Mouse (Mus musculus) gastrocnemius, postnatal 14 days (tissue): Measurements from ENCODE around the gene L3mbtl1. TPM values are rescaled to one million over a fixed set of nuclear protein-coding genes. Genes with fewer than 3 reads are reported as not detected.

ENCODE experiments used
- DNase-seq: peaks from one replicate; pipeline ENCODE4 v3.0.0; 2021; ENCODE audit warnings: mixed read lengths
- intact Hi-C: fragments of 180-260 bp; cut with DNase I; formaldehyde crosslinking; loops from one replicate; pipeline ENCODE4 v1.15.1; 2025; ENCODE audit warnings: low total_unique reads
- total RNA-seq, 2 experiments: library from RNA; stranded (reverse); gene quantifications; 2 replicates each; pipeline ENCODE4 v1.2.3; 2021

The L3mbtl1 gene
- total RNA-seq, 2 experiments from 2014 or later, result not detected

GRCm38 (mm10) chr2:162934421-162934820 lies 8.9 kb upstream of the L3mbtl1 start:
- no peak for DNase-seq
- intact Hi-C loops, result no loop called here

- no peak for DNase-seq
- intact Hi-C loops, result no loop called here
Measured at GRCm38 (mm10) chr2:162935700-162936099, 7.6 kb upstream of the L3mbtl1 start.

GRCm38 (mm10) chr2:162939562-162939961 lies 3.7 kb upstream of the L3mbtl1 start:
- DNase-seq, result no peak
- intact Hi-C loops, result no loop called here

- no peak for DNase-seq
- intact Hi-C loops, result no loop called here
Measured at GRCm38 (mm10) chr2:162943931-162944330, 659 bp downstream of the L3mbtl1 start.

- intact Hi-C loops, result no loop called here
- DNase-seq, result no peak
Measured at GRCm38 (mm10) chr2:162946964-162947363, 3.7 kb downstream of the L3mbtl1 start.

GRCm38 (mm10) chr2:162947736-162948135 lies 4.5 kb downstream of the L3mbtl1 start:
- intact Hi-C loops, result no loop called here
- no peak for DNase-seq

GRCm38 (mm10) chr2:162948221-162948620 lies 4.9 kb downstream of the L3mbtl1 start:
- no peak for DNase-seq
- intact Hi-C loops, result no loop called here

- no peak for DNase-seq
- intact Hi-C loops, result no loop called here
Measured at GRCm38 (mm10) chr2:162950776-162951175, 7.5 kb downstream of the L3mbtl1 start.

GRCm38 (mm10) chr2:162956843-162957242 lies 13.6 kb downstream of the L3mbtl1 start:
- intact Hi-C loops, result no loop called here
- DNase-seq, result no peak

GRCm38 (mm10) chr2:162961321-162961720 lies 18.0 kb downstream of the L3mbtl1 start:
- DNase-seq, result no peak
- intact Hi-C loops, result no loop called here

GRCm38 (mm10) chr2:162966734-162967133 lies 23.5 kb downstream of the L3mbtl1 start:
- no peak for DNase-seq
- intact Hi-C loops, result no loop called here

GRCm38 (mm10) chr2:162968357-162968756 lies 25.1 kb downstream of the L3mbtl1 start:
- intact Hi-C loops, result no loop called here
- DNase-seq, result peak; percentile 25

- intact Hi-C loops, result no loop called here
Measured at GRCm38 (mm10) chr2:162969101-162969500, 25.8 kb downstream of the L3mbtl1 start.

GRCm38 (mm10) chr2:162970896-162971295 lies 27.6 kb downstream of the L3mbtl1 start:
- intact Hi-C loops, result no loop called here
- no peak for DNase-seq

More at GRCm38 (mm10) chr2:162969101-162969500, 25.8 kb downstream of the L3mbtl1 start:
- DNase-seq, result no peak

GRCm38 (mm10) chr2:162972752-162973151 lies 29.5 kb downstream of the L3mbtl1 start:
- intact Hi-C loops, result no loop called here
- DNase-seq, result no peak

GRCm38 (mm10) chr2:162973206-162973605 lies 29.9 kb downstream of the L3mbtl1 start:
- intact Hi-C loops, result no loop called here
- DNase-seq, result no peak

GRCm38 (mm10) chr2:162973637-162974036 lies 30.4 kb downstream of the L3mbtl1 start:
- DNase-seq, result no peak
- intact Hi-C loops, result no loop called here

GRCm38 (mm10) chr2:162975157-162975775 lies 32.0 kb downstream of the L3mbtl1 start:
- DNase-seq, result peak; percentile 29
- intact Hi-C loops, result no loop called here

- DNase-seq, result peak; percentile 32
Measured at GRCm38 (mm10) chr2:162976001-162976400, 32.7 kb downstream of the L3mbtl1 start.

GRCm38 (mm10) chr2:162984381-162984780 lies 41.1 kb downstream of the L3mbtl1 start:
- intact Hi-C loops, result no loop called here

More at GRCm38 (mm10) chr2:162976001-162976400, 32.7 kb downstream of the L3mbtl1 start:
- intact Hi-C loops, result no loop called here

GRCm38 (mm10) chr2:162985923-162986322 lies 42.7 kb downstream of the L3mbtl1 start:
- DNase-seq, result peak; percentile 46
- intact Hi-C loops, result no loop called here

More at GRCm38 (mm10) chr2:162984381-162984780, 41.1 kb downstream of the L3mbtl1 start:
- DNase-seq, result no peak

- intact Hi-C loops, result no loop called here
- DNase-seq, result no peak
Measured at GRCm38 (mm10) chr2:162986764-162987163, 43.5 kb downstream of the L3mbtl1 start.
